Mouse (Mus musculus): ENCODE data around the gene Celsr1. TPM values are rescaled to one million over a fixed set of nuclear protein-coding genes. Genes with fewer than 3 reads are reported as not detected.

The Celsr1 gene
- polyA plus RNA-seq, 1 experiment from 2014 or later = 2.2 TPM

DNA sequence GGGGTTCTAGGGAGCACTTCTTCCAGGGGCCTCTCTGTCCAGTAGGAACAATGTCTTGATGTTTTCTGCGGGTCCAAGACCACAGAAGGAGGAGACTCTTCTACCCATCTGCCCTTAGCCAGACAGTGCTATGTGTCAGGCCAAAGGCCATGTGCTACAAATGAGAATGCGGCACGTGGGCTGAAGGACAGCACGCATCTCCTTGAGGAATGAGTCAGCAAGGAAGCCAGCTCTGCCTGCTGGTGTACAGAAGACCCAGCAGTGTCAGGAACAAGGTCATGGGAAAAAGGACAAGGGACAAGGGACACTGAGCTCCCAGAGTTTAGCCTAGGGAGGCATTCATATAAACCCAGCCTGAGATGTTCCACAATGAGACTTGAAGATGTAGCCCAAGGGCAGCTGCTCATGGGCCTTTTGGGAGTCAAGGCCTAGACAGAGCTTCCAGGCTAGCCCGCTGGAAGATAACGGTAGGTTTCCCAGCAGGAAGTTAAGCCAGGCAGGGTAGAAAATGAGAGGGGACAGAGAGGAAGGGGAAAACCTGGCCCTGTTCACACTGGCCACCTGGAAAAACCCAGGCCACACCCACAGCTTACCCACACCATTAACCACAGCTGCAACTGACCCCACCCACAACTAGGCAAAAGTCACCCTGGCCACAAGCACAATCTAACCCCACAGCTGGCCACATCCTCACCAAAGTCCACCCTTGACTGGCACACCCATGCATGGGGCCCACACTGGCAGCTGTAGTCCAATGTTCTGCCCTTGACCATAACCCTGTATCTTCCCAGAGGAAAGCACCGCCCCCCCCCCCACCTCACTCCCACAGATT, 124.7 kb downstream of the Celsr1 start:
- Histone ChIP-seq H3K9me3 (replicated peaks; ENCODE audit: control insufficient read depth, low read length) (no peaks in the 10 kb centered on the region), H3K4me2 (no peak overlapping the region), H3K9ac (ENCODE audit: low read depth, low read length) (no peak overlapping the region), H3K27ac (ENCODE audit: low read depth, low read length) (no peak overlapping the region), H3K4me3 (ENCODE audit: low read depth, low read length) (no peak overlapping the region), H3K27me3 (ENCODE audit: control insufficient read depth, insufficient read depth, low read length) (no peaks in the 10 kb centered on the region), H3K4me1 (ENCODE audit: control insufficient read depth, insufficient read depth, low read length) (peaks cover 3% of the 10 kb centered on the region; the same call in 1 of the 2 replicates), H3K36me3 (ENCODE audit: control insufficient read depth, insufficient read depth, low read length) (no peaks in the 10 kb centered on the region)
- no peak; the same call in 1 of the 2 replicates for ATAC-seq (replicated peaks; ENCODE audit: insufficient number of reproducible peaks, low FRiP score, low TSS enrichment)
- 81% methylated on average over 7 of the region's 7 CpGs for WGBS (ENCODE audit: insufficient replicate concordance)

GRCm38 (mm10) chr15:85903826-85904225, 129.8 kb downstream of the Celsr1 start:
- Histone ChIP-seq H3K27ac (ENCODE audit: low read depth, low read length) (no peak overlapping the region), H3K27me3 (ENCODE audit: control insufficient read depth, insufficient read depth, low read length) (peaks cover 4% of the 10 kb centered on the region), H3K36me3 (ENCODE audit: control insufficient read depth, insufficient read depth, low read length) (no peaks in the 10 kb centered on the region), H3K4me2 (no peak overlapping the region), H3K4me3 (ENCODE audit: low read depth, low read length) (no peak overlapping the region), H3K9ac (ENCODE audit: low read depth, low read length) (no peak overlapping the region), H3K9me3 (replicated peaks; ENCODE audit: control insufficient read depth, low read length) (no peaks in the 10 kb centered on the region), H3K4me1 (ENCODE audit: control insufficient read depth, insufficient read depth, low read length) (peaks cover 2% of the 10 kb centered on the region; the same call in 1 of the 2 replicates)
- ATAC-seq (replicated peaks; ENCODE audit: insufficient number of reproducible peaks, low FRiP score, low TSS enrichment) = no peak
- 48% methylated on average over 8 of the region's 8 CpGs for WGBS (ENCODE audit: insufficient replicate concordance)

GRCm38 (mm10) chr15:85902505-85902904, 131.1 kb downstream of the Celsr1 start:
- 54% methylated on average over 10 of the region's 10 CpGs for WGBS (ENCODE audit: insufficient replicate concordance)
- Histone ChIP-seq H3K9me3 (replicated peaks; ENCODE audit: control insufficient read depth, low read length) (no peaks in the 10 kb centered on the region), H3K36me3 (ENCODE audit: control insufficient read depth, insufficient read depth, low read length) (no peaks in the 10 kb centered on the region), H3K4me3 (ENCODE audit: low read depth, low read length) (no peak overlapping the region), H3K27me3 (ENCODE audit: control insufficient read depth, insufficient read depth, low read length) (peaks cover 4% of the 10 kb centered on the region), H3K4me1 (ENCODE audit: control insufficient read depth, insufficient read depth, low read length) (peaks cover 2% of the 10 kb centered on the region; the same call in 1 of the 2 replicates), H3K4me2 (no peak overlapping the region), H3K9ac (ENCODE audit: low read depth, low read length) (no peak overlapping the region), H3K27ac (ENCODE audit: low read depth, low read length) (no peak overlapping the region)
- ATAC-seq (replicated peaks; ENCODE audit: insufficient number of reproducible peaks, low FRiP score, low TSS enrichment) = no peak

GRCm38 (mm10) chr15:85900801-85901200, 132.8 kb downstream of the Celsr1 start:
- peaks cover 4% of the 10 kb centered on the region for H3K27me3 ChIP-seq (ENCODE audit: control insufficient read depth, insufficient read depth, low read length)
- H3K27ac ChIP-seq (ENCODE audit: low read depth, low read length) = no peak overlapping the region
- H3K36me3 ChIP-seq (ENCODE audit: control insufficient read depth, insufficient read depth, low read length) = no peaks in the 10 kb centered on the region
- no peaks in the 10 kb centered on the region for H3K9me3 ChIP-seq (replicated peaks; ENCODE audit: control insufficient read depth, low read length)
- WGBS (ENCODE audit: insufficient replicate concordance) = 73% methylated on average over 12 of the region's 12 CpGs
- H3K4me2 ChIP-seq = no peak overlapping the region
- no peak overlapping the region for H3K4me3 ChIP-seq (ENCODE audit: low read depth, low read length)
- no peak for ATAC-seq (replicated peaks; ENCODE audit: insufficient number of reproducible peaks, low FRiP score, low TSS enrichment)
- H3K9ac ChIP-seq (ENCODE audit: low read depth, low read length) = no peak overlapping the region
- peaks cover 2% of the 10 kb centered on the region; the same call in 1 of the 2 replicates for H3K4me1 ChIP-seq (ENCODE audit: control insufficient read depth, insufficient read depth, low read length)

GRCm38 (mm10) chr15:85900318-85900717, 133.3 kb downstream of the Celsr1 start:
- Histone ChIP-seq H3K9me3 (replicated peaks; ENCODE audit: control insufficient read depth, low read length) (no peaks in the 10 kb centered on the region), H3K27me3 (ENCODE audit: control insufficient read depth, insufficient read depth, low read length) (peaks cover 4% of the 10 kb centered on the region), H3K4me2 (no peak overlapping the region), H3K36me3 (ENCODE audit: control insufficient read depth, insufficient read depth, low read length) (0 out of 2 replicates have a peak, but pooled peaks cover under 1% of the 10 kb centered on the region), H3K4me1 (ENCODE audit: control insufficient read depth, insufficient read depth, low read length) (peaks cover 2% of the 10 kb centered on the region; the same call in 1 of the 2 replicates), H3K4me3 (ENCODE audit: low read depth, low read length) (no peak overlapping the region), H3K9ac (ENCODE audit: low read depth, low read length) (no peak overlapping the region), H3K27ac (ENCODE audit: low read depth, low read length) (no peak overlapping the region)
- 86% methylated on average over 8 of the region's 8 CpGs for WGBS (ENCODE audit: insufficient replicate concordance)
- no peak for ATAC-seq (replicated peaks; ENCODE audit: insufficient number of reproducible peaks, low FRiP score, low TSS enrichment)

- H3K36me3 ChIP-seq (ENCODE audit: control insufficient read depth, insufficient read depth, low read length) = peaks cover 8% of the 10 kb centered on the region; the same call in 1 of the 2 replicates
- ATAC-seq (replicated peaks; ENCODE audit: insufficient number of reproducible peaks, low FRiP score, low TSS enrichment) = no peak
- WGBS (ENCODE audit: insufficient replicate concordance) = 78% methylated on average over 6 of the region's 6 CpGs
These were observed 134.2 kb downstream of the Celsr1 start for GRCm38 (mm10) chr15:85899396-85899795.

GRCm38 (mm10) chr15:85897113-85897512, 136.5 kb downstream of the Celsr1 start:
- 84% methylated on average over 10 of the region's 10 CpGs for WGBS (ENCODE audit: insufficient replicate concordance)
- peaks cover 18% of the 10 kb centered on the region for H3K36me3 ChIP-seq (ENCODE audit: control insufficient read depth, insufficient read depth, low read length)
- no peaks in the 10 kb centered on the region; the same call in 1 of the 2 replicates for H3K27me3 ChIP-seq (ENCODE audit: control insufficient read depth, insufficient read depth, low read length)
- no peak overlapping the region for H3K27ac ChIP-seq (ENCODE audit: low read depth, low read length)
- H3K4me3 ChIP-seq (ENCODE audit: low read depth, low read length) = no peak overlapping the region
- no peak for ATAC-seq (replicated peaks; ENCODE audit: insufficient number of reproducible peaks, low FRiP score, low TSS enrichment)
- no peaks in the 10 kb centered on the region for H3K4me1 ChIP-seq (ENCODE audit: control insufficient read depth, insufficient read depth, low read length)
- no peak overlapping the region for H3K4me2 ChIP-seq
- no peak overlapping the region for H3K9ac ChIP-seq (ENCODE audit: low read depth, low read length)
- H3K9me3 ChIP-seq (replicated peaks; ENCODE audit: control insufficient read depth, low read length) = no peaks in the 10 kb centered on the region

More at GRCm38 (mm10) chr15:85899396-85899795, 134.2 kb downstream of the Celsr1 start:
- Histone ChIP-seq H3K4me2 (no peak overlapping the region), H3K4me3 (ENCODE audit: low read depth, low read length) (no peak overlapping the region), H3K27me3 (ENCODE audit: control insufficient read depth, insufficient read depth, low read length) (peaks cover 4% of the 10 kb centered on the region), H3K9me3 (replicated peaks; ENCODE audit: control insufficient read depth, low read length) (no peaks in the 10 kb centered on the region), H3K4me1 (ENCODE audit: control insufficient read depth, insufficient read depth, low read length) (peaks cover 2% of the 10 kb centered on the region; the same call in 1 of the 2 replicates), H3K27ac (ENCODE audit: low read depth, low read length) (no peak overlapping the region), H3K9ac (ENCODE audit: low read depth, low read length) (no peak overlapping the region)

DNA sequence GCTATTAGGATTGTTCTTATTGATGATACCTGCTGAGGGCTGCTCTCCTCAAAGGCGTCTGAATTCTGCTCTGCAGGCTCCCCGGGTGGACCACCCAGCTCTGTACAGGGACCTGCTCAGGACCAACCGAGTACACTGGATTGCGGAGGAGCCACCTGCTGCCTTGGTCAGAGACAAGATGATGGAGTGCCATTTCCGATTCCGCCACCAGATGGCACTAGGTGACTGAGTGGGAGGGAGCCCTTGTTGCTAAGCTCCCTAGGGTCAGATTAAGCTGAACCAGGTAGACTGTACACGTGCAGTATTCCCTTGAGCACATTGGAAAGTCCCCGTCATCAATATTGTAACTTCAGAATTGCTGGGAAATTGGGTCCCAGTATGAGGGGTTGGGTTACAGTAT, 137.3 kb downstream of the Celsr1 start:
- Histone ChIP-seq H3K4me1 (ENCODE audit: control insufficient read depth, insufficient read depth, low read length) (no peaks in the 10 kb centered on the region), H3K4me3 (ENCODE audit: low read depth, low read length) (no peak overlapping the region), H3K4me2 (no peak overlapping the region), H3K9ac (ENCODE audit: low read depth, low read length) (no peak overlapping the region), H3K27ac (ENCODE audit: low read depth, low read length) (no peak overlapping the region), H3K36me3 (ENCODE audit: control insufficient read depth, insufficient read depth, low read length) (peaks cover 18% of the 10 kb centered on the region), H3K27me3 (ENCODE audit: control insufficient read depth, insufficient read depth, low read length) (no peaks in the 10 kb centered on the region), H3K9me3 (replicated peaks; ENCODE audit: control insufficient read depth, low read length) (no peaks in the 10 kb centered on the region)
- ATAC-seq (replicated peaks; ENCODE audit: insufficient number of reproducible peaks, low FRiP score, low TSS enrichment) = no peak
- 25% methylated on average over 8 of the region's 8 CpGs for WGBS (ENCODE audit: insufficient replicate concordance)

Data from heart, embryonic 11.5 days (tissue).